Mouse (Mus musculus) CH12.LX (cell line): ENCODE measurements around the gene Mutyh. TPM values are rescaled to one million over a fixed set of nuclear protein-coding genes. Genes with fewer than 3 reads are reported as not detected.
A peak's percentile ranks its signal among the peaks of the same experiment; 100 is the strongest.

Source experiments
- DNase-seq: peaks from one replicate; pipeline ENCODE4 v3.0.0-alpha.2; 2013; ENCODE audit errors: extremely low read depth
- H3K27ac ChIP-seq: 2 replicates; pipeline ENCODE4 v1.5.1; 2012; ENCODE audit warnings: low read depth, mild to moderate bottlenecking, control low read depth, moderate library complexity; ENCODE audit not compliant: insufficient read depth
- H3K27me3 ChIP-seq: replicated peaks from 2 replicates; pipeline ENCODE3; 2012; ENCODE audit warnings: inconsistent platforms
- H3K36me3 ChIP-seq, 2 experiments: replicated peaks in 1 of 2; 2 replicates each; pipeline versions ENCODE3 to v1.6.1; 2012; ENCODE audit warnings: inconsistent platforms in 1 of 2, low read length in 1 of 2, mild to moderate bottlenecking in 1 of 2, mixed read lengths in 1 of 2, moderate library complexity in 1 of 2; ENCODE audit not compliant: control insufficient read depth in 1 of 2, insufficient read depth in 1 of 2
- H3K4me1 ChIP-seq, 2 experiments: 2 replicates each; pipeline ENCODE4 v1.6.1; 2012; ENCODE audit warnings: inconsistent platforms in 1 of 2, moderate library complexity in 1 of 2; ENCODE audit not compliant: insufficient read depth in 2 of 2, control insufficient read depth in 1 of 2
- H3K4me2 ChIP-seq: 2 replicates; pipeline ENCODE4 v1.6.1; 2012; ENCODE audit warnings: low read depth, mild to moderate bottlenecking, control low read depth; ENCODE audit not compliant: poor library complexity, insufficient read depth, severe bottlenecking
- H3K4me3 ChIP-seq, 3 experiments: fragments of 150-350 bp in 1 of 3; sonication (generic) in 1 of 3; replicated peaks in 1 of 3; 2 replicates each; pipeline versions ENCODE3 to v1.5.1; 2011 to 2012; ENCODE audit warnings: low read depth in 2 of 3, low read length in 2 of 3, mild to moderate bottlenecking in 2 of 3, moderate library complexity in 2 of 3, control low read depth in 1 of 3, improper control_type of control experiment in 1 of 3, inconsistent platforms in 1 of 3, mixed read lengths in 1 of 3; ENCODE audit not compliant: poor library complexity in 1 of 3
- H3K79me2 ChIP-seq: replicated peaks from 2 replicates; pipeline ENCODE4 v1.6.1; 2012; ENCODE audit warnings: mild to moderate bottlenecking, moderate library complexity; ENCODE audit not compliant: control insufficient read depth, poor library complexity, insufficient read depth, severe bottlenecking; ENCODE audit errors: extremely low read depth
- H3K9ac ChIP-seq: 2 replicates; pipeline ENCODE4 v1.6.1; 2012; ENCODE audit warnings: low read depth, mild to moderate bottlenecking, control low read depth, moderate library complexity; ENCODE audit not compliant: insufficient read depth
- H3K9me3 ChIP-seq: replicated peaks from 2 replicates; pipeline ENCODE3; 2012; ENCODE audit warnings: low read length, inconsistent platforms, mixed read lengths
- CHD1 ChIP-seq: IDR thresholded peaks from 2 replicates; pipeline ENCODE4 v1.6.1; 2012; ENCODE audit warnings: low read depth, low read length, improper control_type of control experiment, inconsistent platforms
- CTCF ChIP-seq, 2 experiments: IDR thresholded peaks in 1 of 2; conservative IDR thresholded peaks in 1 of 2; 2 replicates each; pipeline ENCODE4 v1.5.1; 2011 to 2012; ENCODE audit warnings: low read depth in 2 of 2, low read length in 2 of 2, improper control_type of control experiment in 1 of 2, inconsistent platforms in 1 of 2, mild to moderate bottlenecking in 1 of 2, moderate library complexity in 1 of 2
- ELF1 ChIP-seq: IDR thresholded peaks from 2 replicates; pipeline ENCODE4 v1.6.1; 2014; ENCODE audit warnings: low read depth, mild to moderate bottlenecking, inconsistent platforms, low read length, improper control_type of control experiment
- GABPA ChIP-seq: IDR thresholded peaks from 2 replicates; pipeline ENCODE4 v1.6.1; 2012; ENCODE audit warnings: low read depth, low read length, improper control_type of control experiment, inconsistent platforms; ENCODE audit not compliant: insufficient replicate concordance
- HCFC1 ChIP-seq: IDR thresholded peaks from 2 replicates; pipeline ENCODE4 v1.6.1; 2012; ENCODE audit warnings: low read depth, mild to moderate bottlenecking, inconsistent platforms, low read length, improper control_type of control experiment
- IRF4 ChIP-seq: IDR thresholded peaks from 2 replicates; pipeline ENCODE4 v1.6.1; 2014; ENCODE audit warnings: low read depth, mild to moderate bottlenecking, inconsistent platforms, low read length, improper control_type of control experiment
- JUN ChIP-seq: IDR thresholded peaks from 2 replicates; pipeline ENCODE4 v1.6.1; 2011; ENCODE audit warnings: low read depth, mild to moderate bottlenecking, low read length, improper control_type of control experiment, moderate library complexity; ENCODE audit not compliant: insufficient read depth
- MAX ChIP-seq: IDR thresholded peaks from 2 replicates; pipeline ENCODE4 v1.6.1; 2011; ENCODE audit warnings: low read length, improper control_type of control experiment
- MAZ ChIP-seq: IDR thresholded peaks from 2 replicates; pipeline ENCODE4 v1.6.1; 2012; ENCODE audit warnings: low read depth, mild to moderate bottlenecking, inconsistent platforms, low read length, improper control_type of control experiment, moderate library complexity
- MEF2A ChIP-seq: IDR thresholded peaks from 2 replicates; pipeline ENCODE4 v1.6.1; 2014; ENCODE audit warnings: low read depth, mild to moderate bottlenecking, inconsistent platforms, low read length, improper control_type of control experiment, borderline replicate concordance
- MXI1 ChIP-seq: IDR thresholded peaks from 2 replicates; pipeline ENCODE4 v1.6.1; 2011; ENCODE audit warnings: mild to moderate bottlenecking, low read depth, low read length, improper control_type of control experiment
- NELFE ChIP-seq: IDR thresholded peaks from 2 replicates; pipeline ENCODE4 v1.6.1; 2011; ENCODE audit warnings: low read depth, low read length, improper control_type of control experiment
- PAX5 ChIP-seq: IDR thresholded peaks from 2 replicates; pipeline ENCODE4 v1.6.1; 2012; ENCODE audit warnings: low read length, inconsistent platforms, mixed read lengths
- RAD21 ChIP-seq: IDR thresholded peaks from 2 replicates; pipeline ENCODE4 v1.6.1; 2011; ENCODE audit warnings: low read depth, mild to moderate bottlenecking, low read length, improper control_type of control experiment, moderate library complexity
- RCOR1 ChIP-seq: conservative IDR thresholded peaks from 2 replicates; pipeline ENCODE4 v1.6.1; 2012; ENCODE audit warnings: low read depth, mild to moderate bottlenecking, inconsistent platforms, low read length, improper control_type of control experiment
- SIN3A ChIP-seq: IDR thresholded peaks from 2 replicates; pipeline ENCODE4 v1.6.1; 2012; ENCODE audit warnings: low read length, improper control_type of control experiment, inconsistent platforms
- SMC3 ChIP-seq: IDR thresholded peaks from 2 replicates; pipeline ENCODE4 v1.6.1; 2011; ENCODE audit warnings: low read depth, low read length, improper control_type of control experiment
- USF1 ChIP-seq: IDR thresholded peaks from 2 replicates; pipeline ENCODE4 v1.6.1; 2014; ENCODE audit warnings: low read depth, mild to moderate bottlenecking, inconsistent platforms, low read length, improper control_type of control experiment
- ZC3H11A ChIP-seq: IDR thresholded peaks from 2 replicates; pipeline ENCODE4 v1.6.1; 2012; ENCODE audit warnings: low read depth, mild to moderate bottlenecking, inconsistent platforms, low read length, improper control_type of control experiment
- ZMIZ1 ChIP-seq: IDR thresholded peaks from 2 replicates; pipeline ENCODE4 v1.6.1; 2012; ENCODE audit warnings: low read depth, mild to moderate bottlenecking, inconsistent platforms, low read length, improper control_type of control experiment
- dilution Hi-C: fragments of 300-500 bp; cut with MboI; formaldehyde crosslinking; loops from 2 replicates; pipeline ENCODE4 v1.14.3; 2020; ENCODE audit warnings: low sequenced_read_pairs; ENCODE audit not compliant: extremely low pct_unique_long_range_greater_than_20kb, extremely low pct_ligation_motif_present
- in situ Hi-C: fragments of 300-500 bp; cut with MboI; formaldehyde crosslinking; loops from 3 replicates; pipeline ENCODE4 v1.14.3; 2019; ENCODE audit warnings: low sequenced_read_pairs, low pct_ligation_motif_present, low pct_unique_long_range_greater_than_20kb, mixed read lengths
- polyA plus RNA-seq: library from polyadenylated mRNA; unstranded; fragments of >175 nt; gene quantifications from 2 replicates; pipeline ENCODE4 v1.2.1, GENCODE M21; 2012; ENCODE audit warnings: low read depth; ENCODE audit not compliant: insufficient read length
- total RNA-seq, 2 experiments: library from RNA; depleted of rRNA; stranded (reverse); fragments of 300-350 nt in 1 of 2; fragments of >200 nt in 1 of 2; gene quantifications; 2 replicates each; pipeline ENCODE4 v1.2.3; 2012 to 2014

Gene Mutyh
- total and polyA plus RNA-seq, 3 experiments, result 12.1 to 13.1 (median 12.5) TPM

DNA sequence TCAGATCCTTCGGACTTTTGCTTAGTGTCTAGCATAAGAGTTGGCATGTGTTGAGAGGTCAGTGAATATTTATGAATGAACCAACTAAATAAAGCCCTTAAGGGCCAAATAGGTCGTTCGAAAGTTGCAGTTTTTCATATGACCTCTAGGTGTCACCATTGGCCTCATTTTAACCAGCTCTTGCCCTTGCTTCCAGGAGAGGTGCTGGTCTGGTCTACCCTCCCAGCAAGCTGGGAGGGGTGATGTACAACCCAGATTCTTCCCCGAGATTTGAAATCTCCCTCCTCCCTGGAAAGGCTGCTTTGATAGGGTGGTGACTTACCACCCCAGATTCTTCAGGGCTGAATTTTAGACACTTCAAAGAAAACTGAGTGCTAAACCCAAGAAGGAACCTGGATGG, 20.3 kb downstream of the Mutyh start:
- Histone ChIP-seq H3K36me3 (no peaks in the 10 kb centered on the region), H3K9me3 (no peaks in the 10 kb centered on the region), H3K27ac (no peak overlapping the region), H3K4me2 (no peak overlapping the region), H3K4me1 (peaks cover 4 to 18% of the 10 kb centered on the region in 2 experiments), H3K4me3 (no peak overlapping the region), H3K9ac (no peak overlapping the region), H3K27me3 (no peaks in the 10 kb centered on the region), H3K79me2 (no peaks in the 10 kb centered on the region)
- TF ChIP-seq ZC3H11A (peak; percentile 40; the same call in 1 of the 2 replicates), MAZ (no peak), CTCF (conservative IDR thresholded peaks at IDR 0.05 in 1 of 2, IDR thresholded peaks at IDR 0.05 in 1 of 2; ENCODE audit: low read depth in 2 of 2, low read length in 2 of 2) (peak; percentile 80 to 93), RAD21 (peak; percentile 92), NELFE (peak; percentile 18; the same call in 1 of the 2 replicates), SMC3 (peak; percentile 71)
- in situ Hi-C loops (no loop called here), dilution Hi-C loops (no loop called here)
- DNase-seq, result peak; percentile 83

DNA sequence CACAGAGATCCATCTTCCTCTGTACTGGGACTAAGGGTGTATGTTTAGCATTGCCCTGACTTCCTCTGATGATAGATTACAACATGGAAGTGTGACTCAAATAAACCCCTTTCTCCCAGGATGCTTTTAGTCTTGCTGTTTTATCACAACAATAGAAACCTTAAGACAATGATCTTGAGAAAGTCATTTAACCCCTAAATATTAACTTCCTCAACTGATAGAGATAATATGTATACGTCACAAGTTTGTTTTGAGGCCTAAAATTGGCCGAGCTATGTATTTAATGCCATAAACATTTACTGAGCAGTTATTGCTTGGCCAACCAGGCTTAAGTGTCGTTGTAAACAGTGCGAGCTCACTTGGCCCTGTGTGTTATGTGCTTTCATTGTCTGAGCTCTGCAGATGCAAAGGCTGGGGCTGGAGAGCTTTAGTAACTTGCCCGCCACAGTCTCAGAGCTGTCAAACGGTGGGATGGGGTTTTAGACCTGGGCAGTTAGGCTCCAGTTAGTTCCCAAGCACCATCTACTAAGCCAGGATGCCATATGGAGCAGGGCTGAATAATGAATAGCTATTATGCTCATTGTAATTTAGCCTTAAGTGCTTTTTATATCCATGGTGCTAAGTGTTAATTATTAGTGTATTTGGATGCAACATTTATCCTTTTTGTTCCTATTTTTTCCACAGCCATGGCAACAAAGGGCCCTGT, 22.0 kb downstream of the Mutyh start:
- Histone ChIP-seq H3K79me2 (no peaks in the 10 kb centered on the region), H3K9me3 (no peaks in the 10 kb centered on the region), H3K4me3 (no peak overlapping the region), H3K27ac (no peak overlapping the region), H3K4me2 (no peak overlapping the region), H3K27me3 (no peaks in the 10 kb centered on the region), H3K4me1 (peaks cover 0 to 7% of the 10 kb centered on the region in 2 experiments; a peak in 2 of 4 replicates), H3K9ac (no peak overlapping the region), H3K36me3 (no peaks in the 10 kb centered on the region)
- dilution Hi-C loops, result no loop called here
- in situ Hi-C loops, result no loop called here
- no peak for DNase-seq
- TF ChIP-seq MEF2A, result no peak
- no peak for TF ChIP-seq MAX
- TF ChIP-seq ZC3H11A, result no peak
- TF ChIP-seq HCFC1, result no peak
- TF ChIP-seq USF1, result no peak
- TF ChIP-seq MXI1, result no peak
- no peak for TF ChIP-seq ZMIZ1
- TF ChIP-seq RAD21, result no peak
- TF ChIP-seq ELF1, result no peak
- no peak for TF ChIP-seq GABPA
- no peak for TF ChIP-seq CHD1
- no peak for TF ChIP-seq IRF4
- TF ChIP-seq JUN, result no peak
- TF ChIP-seq SIN3A, result no peak
- TF ChIP-seq RCOR1, result no peak
- TF ChIP-seq CTCF (conservative IDR thresholded peaks at IDR 0.05 in 1 of 2, IDR thresholded peaks at IDR 0.05 in 1 of 2; ENCODE audit: low read depth in 2 of 2, low read length in 2 of 2), result no peak
- no peak for TF ChIP-seq PAX5
